Mouse (Mus musculus) thymus, postnatal 0 days (tissue): Measurements from ENCODE around the gene Hsp90ab1. TPM values are rescaled to one million over a fixed set of nuclear protein-coding genes. Genes with fewer than 3 reads are reported as not detected.

ENCODE experiments used
- DNase-seq: peaks from one replicate; pipeline ENCODE4 v3.0.0-alpha.2; 2015; ENCODE audit warnings: low spot score
- polyA plus RNA-seq: library from polyadenylated mRNA; unstranded; fragments of >200 nt; fragmentation: Nextera tagmentation; extraction: Ambion mirVana; gene quantifications from 2 replicates; pipeline ENCODE4 v1.2.1, GENCODE M21; 2015

The Hsp90ab1 gene
- polyA plus RNA-seq, 1 experiment from 2014 or later: 1,223 TPM

GRCm38 (mm10) chr17:45581567-45581983 lies 8.5 kb upstream of the Hsp90ab1 start:
- DNase-seq: peak; percentile 83

- DNase-seq: no peak
These were observed 7.9 kb upstream of the Hsp90ab1 start for GRCm38 (mm10) chr17:45580958-45581477.

DNA sequence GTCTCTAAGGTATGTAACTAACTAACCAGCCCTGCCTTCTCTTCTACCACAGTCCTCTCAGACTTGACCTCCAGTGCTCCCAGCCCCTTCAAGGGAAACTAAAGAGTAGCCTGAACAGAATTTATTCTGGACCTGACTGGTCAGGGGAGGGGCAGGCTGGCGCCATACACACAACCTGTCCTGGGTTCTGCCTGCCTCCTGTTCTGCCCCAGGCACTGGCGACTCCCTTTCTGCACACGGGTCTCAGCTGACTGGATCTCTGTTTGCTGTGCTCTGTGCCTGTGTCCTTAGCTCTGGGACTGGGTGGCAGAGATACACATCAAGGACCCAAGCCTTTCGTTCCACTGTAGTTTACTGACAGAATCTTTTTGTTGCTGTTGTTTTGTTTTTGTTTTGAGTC lies 6.5 kb upstream of the Hsp90ab1 start:
- DNase-seq: no peak

GRCm38 (mm10) chr17:45578843-45579242 lies 5.8 kb upstream of the Hsp90ab1 start:
- peak; percentile 57 for DNase-seq

GRCm38 (mm10) chr17:45578242-45578641 lies 5.2 kb upstream of the Hsp90ab1 start:
- DNase-seq: no peak

GRCm38 (mm10) chr17:45575123-45575897 lies 2.2 kb upstream of the Hsp90ab1 start:
- no peak for DNase-seq

GRCm38 (mm10) chr17:45574129-45574761 lies 1.2 kb upstream of the Hsp90ab1 start:
- peak; percentile 80 for DNase-seq

DNA sequence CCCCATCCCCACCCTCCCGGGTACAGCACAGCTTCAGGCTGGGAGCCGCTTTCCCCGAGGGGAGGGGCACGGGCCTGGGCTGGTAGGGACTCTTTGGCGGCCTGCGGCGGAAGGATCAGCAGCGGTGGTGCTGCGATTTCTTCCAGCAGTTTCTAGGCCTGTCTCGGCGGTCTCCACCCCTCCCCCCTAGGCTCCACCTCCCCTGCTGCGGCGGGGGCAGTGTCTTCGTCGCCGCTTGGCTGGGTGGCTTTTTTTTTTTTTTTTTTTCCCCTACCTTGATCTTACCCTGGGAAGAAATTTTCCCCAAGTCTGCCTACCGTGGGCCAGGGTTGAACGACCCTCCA lies 681 bp upstream of the Hsp90ab1 start:
- peak; percentile 95 for DNase-seq

GRCm38 (mm10) chr17:45572103-45573086 lies 676 bp downstream of the Hsp90ab1 start:
- peak; percentile 76 for DNase-seq

- DNase-seq: no peak
These were observed 3.1 kb downstream of the Hsp90ab1 start for GRCm38 (mm10) chr17:45569999-45570398.

DNA sequence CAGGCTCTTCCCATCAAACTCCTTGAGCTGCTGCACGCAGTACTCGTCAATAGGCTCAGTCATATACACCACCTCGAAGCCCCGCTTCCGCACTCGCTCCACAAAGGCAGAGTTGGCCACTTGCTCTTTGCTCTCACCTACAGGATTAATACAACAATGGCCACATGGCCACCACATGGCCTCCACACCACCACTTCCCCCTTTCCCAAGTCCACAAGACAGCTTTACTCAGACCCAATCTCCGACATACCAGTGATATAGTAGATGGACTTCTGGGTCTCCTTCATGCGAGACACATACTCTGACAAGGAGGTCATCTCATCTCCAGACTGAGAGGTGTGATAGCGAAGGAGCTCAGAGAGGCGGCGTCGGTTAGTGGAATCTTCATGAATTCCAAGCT lies 4.1 kb downstream of the Hsp90ab1 start:
- no peak for DNase-seq

GRCm38 (mm10) chr17:45567162-45567601 lies 5.9 kb downstream of the Hsp90ab1 start:
- no peak for DNase-seq

GRCm38 (mm10) chr17:45566360-45567161 lies 6.5 kb downstream of the Hsp90ab1 start:
- DNase-seq: no peak

DNA sequence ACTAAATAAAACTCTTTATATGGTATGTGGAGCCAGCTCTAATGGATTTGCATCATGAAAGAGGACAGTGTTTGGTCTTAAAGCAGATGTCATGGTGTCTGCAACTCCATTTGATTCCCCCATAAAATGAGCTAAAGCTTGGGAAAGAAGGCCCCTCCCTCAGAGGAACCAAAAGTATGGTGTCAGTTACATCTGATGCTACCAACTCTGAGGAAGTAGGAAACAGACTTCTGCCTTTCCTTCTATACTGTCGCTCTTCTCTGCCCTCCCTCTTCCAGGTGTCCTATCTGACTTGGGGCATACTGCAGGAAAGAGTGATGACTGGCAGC lies 7.1 kb downstream of the Hsp90ab1 start:
- DNase-seq: no peak

DNA sequence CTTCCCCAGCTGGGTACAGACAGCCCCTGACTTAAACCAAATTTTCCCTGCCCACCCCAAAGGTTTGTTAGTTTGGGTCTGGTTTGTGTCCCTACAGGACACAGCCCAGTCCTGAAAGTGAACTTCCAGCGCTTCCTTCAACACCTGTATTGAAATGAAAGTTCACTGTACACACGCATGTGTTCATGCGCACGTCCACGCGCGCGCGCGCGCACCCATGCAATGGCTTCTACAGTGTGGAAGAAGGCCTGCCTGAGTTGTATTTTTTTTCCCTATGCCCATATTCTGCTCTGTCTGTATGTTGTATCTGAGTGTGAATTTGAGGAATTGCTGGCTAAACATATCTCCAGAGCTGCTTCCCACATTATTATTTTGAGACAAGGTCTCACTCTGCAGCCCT lies 8.0 kb downstream of the Hsp90ab1 start:
- DNase-seq: no peak

GRCm38 (mm10) chr17:45564531-45565084 lies 8.5 kb downstream of the Hsp90ab1 start:
- no peak for DNase-seq

GRCm38 (mm10) chr17:45563655-45564530 lies 9.2 kb downstream of the Hsp90ab1 start, which contains the start of gene Slc35b2:
TSS of gene Slc35b2 (plus strand) at chr17:45563874.
- peak; percentile 87 for DNase-seq

- no peak for DNase-seq
These were observed 9.9 kb downstream of the Hsp90ab1 start for GRCm38 (mm10) chr17:45563216-45563615.
